Mouse (Mus musculus): Measurements from ENCODE around the gene Angptl3. TPM values are rescaled to one million over a fixed set of nuclear protein-coding genes. Genes with fewer than 3 reads are reported as not detected.

The Angptl3 gene
- total RNA-seq, 1 experiment: 0.09 TPM

DNA sequence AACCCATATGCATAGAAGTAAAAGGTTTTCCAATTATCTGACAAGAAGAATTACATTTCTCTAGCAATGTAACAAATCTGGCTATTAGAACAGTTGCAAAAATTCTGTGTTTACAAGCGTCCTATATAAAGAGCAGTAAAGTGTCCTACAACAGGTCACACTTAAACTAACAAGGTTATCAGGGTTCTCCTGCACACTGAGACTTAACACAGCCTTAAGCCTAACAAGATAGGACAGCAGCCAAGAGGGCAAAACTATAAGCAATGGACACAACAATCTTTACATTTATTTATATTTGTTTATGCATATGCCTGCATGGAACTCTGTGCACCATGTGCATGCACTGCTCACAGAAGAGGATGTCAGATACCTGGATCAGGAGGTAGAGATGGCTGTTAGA is 50.4 kb downstream of the Angptl3 start:
- Histone ChIP-seq H3K36me3 (ENCODE audit: control insufficient read depth, insufficient read depth, low read length, poor library complexity, severe bottlenecking) (no peaks in the 10 kb centered on the region), H3K9ac (ENCODE audit: insufficient read depth, low read depth, low read length, poor library complexity, severe bottlenecking) (no peak overlapping the region)
- in situ Hi-C loops (cut with MboI; ENCODE audit: low sequenced_read_pairs in 2 of 2, unreplicated experiment in 2 of 2): no loop called here

DNA sequence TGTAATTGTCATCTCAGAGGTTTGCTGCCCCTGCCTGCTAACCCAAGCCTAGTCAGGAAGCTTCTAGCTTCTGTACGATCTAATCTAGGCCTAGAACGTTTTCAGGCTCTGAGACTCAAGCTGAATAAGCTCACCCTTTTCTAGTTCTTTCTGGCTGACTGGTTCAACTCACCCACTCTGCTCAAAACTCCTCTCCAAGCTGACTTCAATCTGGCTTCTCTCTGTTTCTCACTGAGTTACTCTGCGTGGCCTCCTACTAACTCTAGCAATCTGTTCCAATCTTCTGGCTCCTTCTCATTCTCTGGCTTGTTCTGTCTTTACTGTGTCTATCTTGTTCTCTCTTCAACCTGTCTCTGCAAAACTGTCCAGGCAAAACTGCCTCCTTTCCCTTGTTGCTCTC is 53.1 kb downstream of the Angptl3 start:
- no peak for TF ChIP-seq HCFC1 (IDR thresholded peaks at IDR 0.05; ENCODE audit: borderline replicate concordance, insufficient read depth, low read length)
- no peak for TF ChIP-seq ZNF384 (IDR thresholded peaks at IDR 0.05; ENCODE audit: low read depth, low read length)
- TF ChIP-seq CHD2 (IDR thresholded peaks at IDR 0.05; ENCODE audit: low read depth, low read length): no peak
- no peak for TF ChIP-seq ZC3H11A (IDR thresholded peaks at IDR 0.05; ENCODE audit: borderline replicate concordance, low read depth, low read length)
- no peak for TF ChIP-seq MAFK (IDR thresholded peaks at IDR 0.05; ENCODE audit: insufficient read depth, low read depth, low read length)
- Histone ChIP-seq H3K27ac (ENCODE audit: insufficient read depth, low read depth, low read length, poor library complexity, severe bottlenecking) (no peak overlapping the region), H3K36me3 (ENCODE audit: control insufficient read depth, insufficient read depth, low read length, poor library complexity, severe bottlenecking) (no peaks in the 10 kb centered on the region), H3K9ac (ENCODE audit: insufficient read depth, low read depth, low read length, poor library complexity, severe bottlenecking) (no peak overlapping the region), H3K9me3 (ENCODE audit: control insufficient read depth, insufficient read depth, low read depth, low read length) (no peaks in the 10 kb centered on the region), H3K4me1 (ENCODE audit: control insufficient read depth in 2 of 2, insufficient read depth in 2 of 2, low read length in 2 of 2, poor library complexity in 1 of 2) (no peaks in the 10 kb centered on the region), H3K4me3 (ENCODE audit: insufficient read depth in 1 of 2, low read depth in 1 of 2, low read length in 2 of 2, poor library complexity in 1 of 2, severe bottlenecking in 1 of 2) (no peak overlapping the region)
- in situ Hi-C loops (cut with MboI; ENCODE audit: low sequenced_read_pairs in 2 of 2, unreplicated experiment in 2 of 2): no loop called here
- no peak for DNase-seq (ENCODE audit: low read depth, low spot score)

More for the DNA sequence above, 50.4 kb downstream of the Angptl3 start:
- DNase-seq (ENCODE audit: low read depth, low spot score): no peak
- TF ChIP-seq ZC3H11A (IDR thresholded peaks at IDR 0.05; ENCODE audit: borderline replicate concordance, low read depth, low read length): no peak
- TF ChIP-seq MAFK (IDR thresholded peaks at IDR 0.05; ENCODE audit: insufficient read depth, low read depth, low read length): no peak
- no peak for TF ChIP-seq HCFC1 (IDR thresholded peaks at IDR 0.05; ENCODE audit: borderline replicate concordance, insufficient read depth, low read length)
- TF ChIP-seq CHD2 (IDR thresholded peaks at IDR 0.05; ENCODE audit: low read depth, low read length): no peak
- no peak for TF ChIP-seq ZNF384 (IDR thresholded peaks at IDR 0.05; ENCODE audit: low read depth, low read length)
- no peak overlapping the region for H3K4me3 ChIP-seq (ENCODE audit: insufficient read depth in 1 of 2, low read depth in 1 of 2, low read length in 2 of 2, poor library complexity in 1 of 2, severe bottlenecking in 1 of 2)
- H3K27ac ChIP-seq (ENCODE audit: insufficient read depth, low read depth, low read length, poor library complexity, severe bottlenecking): no peak overlapping the region
- no peaks in the 10 kb centered on the region for H3K9me3 ChIP-seq (ENCODE audit: control insufficient read depth, insufficient read depth, low read depth, low read length)
- H3K4me1 ChIP-seq (ENCODE audit: control insufficient read depth in 2 of 2, insufficient read depth in 2 of 2, low read length in 2 of 2, poor library complexity in 1 of 2): no peaks in the 10 kb centered on the region

DNA sequence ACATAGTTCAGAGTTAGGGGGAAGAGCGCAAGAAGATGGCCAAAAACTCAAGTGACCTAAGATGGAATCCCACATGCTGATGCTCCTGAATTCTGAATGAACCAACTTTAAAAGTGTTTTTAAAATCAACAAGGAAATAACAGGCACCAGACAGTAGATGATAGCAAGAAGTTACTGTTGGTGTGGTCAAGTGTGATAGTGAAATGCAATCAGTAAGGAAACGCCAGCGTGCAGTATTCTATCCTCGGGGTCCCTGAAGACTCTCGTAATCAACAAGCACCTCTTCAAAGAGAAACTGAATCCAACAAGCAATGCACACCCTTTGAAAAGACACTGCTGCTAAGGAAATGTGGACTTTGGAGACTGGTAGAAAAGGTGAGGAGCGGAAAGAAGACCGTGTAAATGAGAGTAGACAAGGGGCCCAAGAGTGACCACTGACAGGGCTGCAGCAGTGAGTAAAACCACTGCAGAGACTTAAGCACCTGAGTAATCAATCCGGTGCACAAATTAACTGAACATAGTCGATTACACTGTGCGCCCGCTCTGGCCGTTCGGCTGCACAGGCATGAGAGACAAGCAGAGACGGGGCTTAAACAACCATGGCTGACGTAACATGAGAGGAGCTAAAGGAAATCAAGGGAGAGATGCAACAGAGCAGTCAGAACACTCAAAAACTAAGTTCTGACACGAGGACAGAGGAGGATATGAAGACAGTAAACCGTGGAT is 57.2 kb downstream of the Angptl3 start:
- DNase-seq (ENCODE audit: low read depth, low spot score): no peak
- Histone ChIP-seq H3K4me3 (ENCODE audit: insufficient read depth in 1 of 2, low read depth in 1 of 2, low read length in 2 of 2, poor library complexity in 1 of 2, severe bottlenecking in 1 of 2) (no peak overlapping the region), H3K4me1 (ENCODE audit: control insufficient read depth in 2 of 2, insufficient read depth in 2 of 2, low read length in 2 of 2, poor library complexity in 1 of 2) (0 out of 4 replicates have a peak, but pooled peaks cover 2 to 6% of the 10 kb centered on the region in 2 experiments), H3K9ac (ENCODE audit: insufficient read depth, low read depth, low read length, poor library complexity, severe bottlenecking) (no peak overlapping the region), H3K27ac (ENCODE audit: insufficient read depth, low read depth, low read length, poor library complexity, severe bottlenecking) (no peak overlapping the region), H3K9me3 (ENCODE audit: control insufficient read depth, insufficient read depth, low read depth, low read length) (no peaks in the 10 kb centered on the region), H3K36me3 (ENCODE audit: control insufficient read depth, insufficient read depth, low read length, poor library complexity, severe bottlenecking) (no peaks in the 10 kb centered on the region)
- in situ Hi-C loops (cut with MboI; ENCODE audit: low sequenced_read_pairs in 2 of 2, unreplicated experiment in 2 of 2): no loop called here
- TF ChIP-seq CHD2 (IDR thresholded peaks at IDR 0.05; ENCODE audit: low read depth, low read length): no peak
- TF ChIP-seq MAFK (IDR thresholded peaks at IDR 0.05; ENCODE audit: insufficient read depth, low read depth, low read length): no peak
- TF ChIP-seq ZC3H11A (IDR thresholded peaks at IDR 0.05; ENCODE audit: borderline replicate concordance, low read depth, low read length): no peak
- no peak for TF ChIP-seq ZNF384 (IDR thresholded peaks at IDR 0.05; ENCODE audit: low read depth, low read length)
- TF ChIP-seq HCFC1 (IDR thresholded peaks at IDR 0.05; ENCODE audit: borderline replicate concordance, insufficient read depth, low read length): no peak

DNA sequence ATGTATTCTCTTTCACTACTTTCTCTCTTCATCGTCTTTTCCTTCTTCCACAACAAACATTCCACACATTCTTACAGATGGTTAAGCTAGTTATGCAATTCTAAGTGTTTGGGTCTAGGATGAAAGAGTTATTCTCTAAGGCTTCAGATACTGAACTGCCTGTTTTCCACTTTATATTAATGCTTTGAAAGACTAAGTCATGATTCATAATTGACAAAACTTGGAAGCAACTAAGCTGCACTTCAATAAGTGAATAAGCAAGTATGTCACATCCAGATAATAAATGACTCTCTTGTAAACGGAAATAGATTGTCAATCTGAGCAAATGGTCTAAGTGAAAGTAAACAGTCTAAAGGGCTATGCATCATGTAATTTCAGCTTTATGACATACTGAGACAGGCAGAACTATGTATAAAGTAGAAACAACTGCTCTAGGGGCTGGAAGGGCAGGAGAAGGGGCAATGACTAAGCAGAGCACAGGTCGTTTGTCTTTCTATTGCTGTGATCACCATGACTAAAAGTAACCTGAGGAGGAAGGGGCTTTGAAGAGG is 60.5 kb downstream of the Angptl3 start:
- TF ChIP-seq ZNF384 (IDR thresholded peaks at IDR 0.05; ENCODE audit: low read depth, low read length) (no peak), MAFK (IDR thresholded peaks at IDR 0.05; ENCODE audit: insufficient read depth, low read depth, low read length) (0 out of 2 replicates have a peak, but pooled peaks have one; percentile 18)
- Histone ChIP-seq H3K4me1 (ENCODE audit: control insufficient read depth in 2 of 2, insufficient read depth in 2 of 2, low read length in 2 of 2, poor library complexity in 1 of 2) (0 out of 4 replicates have a peak, but pooled peaks cover 2 to 6% of the 10 kb centered on the region in 2 experiments), H3K9me3 (ENCODE audit: control insufficient read depth, insufficient read depth, low read depth, low read length) (no peaks in the 10 kb centered on the region), H3K4me3 (ENCODE audit: insufficient read depth in 1 of 2, low read depth in 1 of 2, low read length in 2 of 2, poor library complexity in 1 of 2, severe bottlenecking in 1 of 2) (no peak overlapping the region), H3K9ac (ENCODE audit: insufficient read depth, low read depth, low read length, poor library complexity, severe bottlenecking) (no peak overlapping the region), H3K27ac (ENCODE audit: insufficient read depth, low read depth, low read length, poor library complexity, severe bottlenecking) (no peak overlapping the region), H3K36me3 (ENCODE audit: control insufficient read depth, insufficient read depth, low read length, poor library complexity, severe bottlenecking) (no peaks in the 10 kb centered on the region)
- DNase-seq (ENCODE audit: low read depth, low spot score): no peak
- in situ Hi-C loops (cut with MboI; ENCODE audit: low sequenced_read_pairs in 2 of 2, unreplicated experiment in 2 of 2): no loop called here
